Mouse (Mus musculus) neutrophil, adult 5-6 weeks (primary cell): ENCODE results near the gene Numbl. TPM values are rescaled to one million over a fixed set of nuclear protein-coding genes. Genes with fewer than 3 reads are reported as not detected.

ENCODE experiments used
- ATAC-seq: fragments of 151-379, 151-347 bp; 2 replicates; pipeline ENCODE4 v1.8.0; 2017; ENCODE audit warnings: mild to moderate bottlenecking, moderate TSS enrichment; ENCODE audit not compliant: insufficient number of reproducible peaks, poor library complexity, low FRiP score, severe bottlenecking; ENCODE audit errors: extremely low read depth
- total RNA-seq: library from RNA; stranded (forward); fragments of 200-1000 nt; gene quantifications from 2 replicates; pipeline ENCODE4 v1.2.3, GENCODE M21; 2017

The Numbl gene
- total RNA-seq, 1 experiment from 2014 or later = 2.7 TPM

GRCm38 (mm10) chr7:27310996-27311535, 52.8 kb downstream of the Numbl start:
- no peak for ATAC-seq

- ATAC-seq = no peak
These were observed 53.5 kb downstream of the Numbl start for GRCm38 (mm10) chr7:27311651-27312284.

GRCm38 (mm10) chr7:27314393-27314792, 56.2 kb downstream of the Numbl start:
- no peak for ATAC-seq

- no peak for ATAC-seq
These were observed 57.7 kb downstream of the Numbl start for GRCm38 (mm10) chr7:27315958-27316357.

GRCm38 (mm10) chr7:27319411-27319810, 61.2 kb downstream of the Numbl start:
- ATAC-seq = no peak

- no peak for ATAC-seq
These were observed 64.1 kb downstream of the Numbl start for GRCm38 (mm10) chr7:27322291-27322690.

- no peak for ATAC-seq
These were observed 64.8 kb downstream of the Numbl start for GRCm38 (mm10) chr7:27323001-27323400.

GRCm38 (mm10) chr7:27324161-27324560, 65.9 kb downstream of the Numbl start:
- ATAC-seq = no peak

GRCm38 (mm10) chr7:27324928-27325327, 66.7 kb downstream of the Numbl start:
- ATAC-seq = no peak

GRCm38 (mm10) chr7:27325697-27326096, 67.5 kb downstream of the Numbl start:
- no peak for ATAC-seq

GRCm38 (mm10) chr7:27326101-27326880, 68.1 kb downstream of the Numbl start:
- ATAC-seq = no peak

GRCm38 (mm10) chr7:27327500-27327899, 69.3 kb downstream of the Numbl start:
- no peak for ATAC-seq

GRCm38 (mm10) chr7:27328161-27328560, 69.9 kb downstream of the Numbl start:
- no peak for ATAC-seq

GRCm38 (mm10) chr7:27328648-27329047, 70.4 kb downstream of the Numbl start:
- no peak for ATAC-seq

GRCm38 (mm10) chr7:27329326-27329947, 71.2 kb downstream of the Numbl start:
- ATAC-seq = peak; percentile 65

GRCm38 (mm10) chr7:27329981-27330380, 71.7 kb downstream of the Numbl start:
- ATAC-seq = no peak

- ATAC-seq = peak; percentile 48
These were observed 72.7 kb downstream of the Numbl start for GRCm38 (mm10) chr7:27330709-27331540.

- ATAC-seq = no peak
These were observed 73.3 kb downstream of the Numbl start for GRCm38 (mm10) chr7:27331541-27331851.
